Mouse (Mus musculus) forebrain, embryonic 11.5 days (tissue): ENCODE measurements around the gene Fhit. TPM values are rescaled to one million over a fixed set of nuclear protein-coding genes. Genes with fewer than 3 reads are reported as not detected.

Source experiments
- ATAC-seq: fragments of 200-750 bp; cut with Nextera tagmentation; replicated peaks from 2 replicates; pipeline ENCODE4 v1.8.0; 2017; ENCODE audit warnings: moderate TSS enrichment; ENCODE audit not compliant: low FRiP score
- DNase-seq: peaks from one replicate; pipeline ENCODE4 v3.0.0-alpha.2; 2017; ENCODE audit warnings: low spot score
- H3K27ac ChIP-seq: fragments of 300-500 bp; sonication (generic); 2 replicates; pipeline ENCODE4 v1.5.1; 2014; ENCODE audit warnings: low read depth, low read length
- H3K27me3 ChIP-seq: fragments of 300-500 bp; sonication (generic); 2 replicates; pipeline ENCODE4 v1.6.1; 2014; ENCODE audit warnings: mild to moderate bottlenecking, low read length, mixed read lengths; ENCODE audit not compliant: control insufficient read depth, insufficient read depth
- H3K36me3 ChIP-seq: fragments of 300-500 bp; sonication (generic); 2 replicates; pipeline ENCODE4 v1.6.1; 2014; ENCODE audit warnings: mild to moderate bottlenecking, low read length, moderate library complexity, mixed read lengths; ENCODE audit not compliant: control insufficient read depth, insufficient read depth
- H3K4me1 ChIP-seq: fragments of 300-500 bp; sonication (generic); replicated peaks from 2 replicates; pipeline ENCODE4 v1.6.1; 2014; ENCODE audit warnings: low read length, mixed read lengths; ENCODE audit not compliant: control insufficient read depth, insufficient read depth
- H3K4me2 ChIP-seq: fragments of 300-500 bp; sonication (generic); 2 replicates; pipeline ENCODE4 v1.6.1; 2014; ENCODE audit warnings: low read depth, mild to moderate bottlenecking, low read length, moderate library complexity, mixed read lengths; ENCODE audit not compliant: severe bottlenecking
- H3K4me3 ChIP-seq: fragments of 300-500 bp; sonication (generic); 2 replicates; pipeline ENCODE4 v1.5.1; 2014; ENCODE audit warnings: low read depth, low read length
- H3K9ac ChIP-seq: fragments of 300-500 bp; sonication (generic); 2 replicates; pipeline ENCODE4 v1.6.1; 2014; ENCODE audit warnings: low read length
- H3K9me3 ChIP-seq: fragments of 300-500 bp; sonication (generic); 2 replicates; pipeline ENCODE4 v1.6.1; 2016; ENCODE audit warnings: low read length, mixed read lengths; ENCODE audit not compliant: control insufficient read depth
- WGBS: fragments of 180-500 bp; shearing (Covaris S2); extraction: QIAGEN DNeasy Blood & Tissue Kit; methylation state at CpG from one replicate; pipeline ENCODE4 v1.1.7; 2014; 5-methylcytosine and 5-hydroxymethylcytosine counted together
- polyA plus RNA-seq: library from polyadenylated mRNA; unstranded; fragments of >200 nt; fragmentation: Nextera tagmentation; extraction: Ambion mirVana; gene quantifications from 2 replicates; pipeline ENCODE4 v1.2.1, GENCODE M21; 2014

Fhit gene
- polyA plus RNA-seq, 1 experiment from 2014 or later: 2.2 TPM

DNA sequence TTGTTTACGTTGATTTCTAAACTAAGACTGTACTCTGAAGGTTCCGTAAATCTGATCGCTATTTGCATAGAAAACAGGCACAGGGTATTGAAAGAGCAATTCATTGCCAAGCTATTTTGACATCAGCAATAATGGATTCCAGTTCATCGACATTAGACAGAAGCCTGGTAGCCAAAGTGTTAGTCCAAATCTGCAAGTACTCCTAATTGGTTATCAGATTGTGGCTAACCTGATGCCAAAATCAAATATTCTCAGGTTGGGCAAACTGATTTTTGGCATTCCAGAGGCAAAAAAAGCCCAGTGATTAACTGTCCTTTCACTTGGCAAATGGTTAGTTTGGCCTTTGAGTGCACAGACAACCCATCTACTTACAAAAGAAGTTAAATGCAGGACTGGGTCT, 1573.9 kb downstream of the Fhit start:
- Histone ChIP-seq H3K36me3 (no peaks in the 10 kb centered on the region), H3K4me2 (no peak overlapping the region), H3K9ac (no peak overlapping the region), H3K9me3 (no peaks in the 10 kb centered on the region; the same call in 1 of the 2 replicates), H3K27ac (no peak overlapping the region), H3K4me1 (no peaks in the 10 kb centered on the region), H3K4me3 (no peak overlapping the region), H3K27me3 (no peaks in the 10 kb centered on the region)
- no peak for DNase-seq
- no peak for ATAC-seq
- WGBS: 86% methylated on average over 4 of the region's 4 CpGs

DNA sequence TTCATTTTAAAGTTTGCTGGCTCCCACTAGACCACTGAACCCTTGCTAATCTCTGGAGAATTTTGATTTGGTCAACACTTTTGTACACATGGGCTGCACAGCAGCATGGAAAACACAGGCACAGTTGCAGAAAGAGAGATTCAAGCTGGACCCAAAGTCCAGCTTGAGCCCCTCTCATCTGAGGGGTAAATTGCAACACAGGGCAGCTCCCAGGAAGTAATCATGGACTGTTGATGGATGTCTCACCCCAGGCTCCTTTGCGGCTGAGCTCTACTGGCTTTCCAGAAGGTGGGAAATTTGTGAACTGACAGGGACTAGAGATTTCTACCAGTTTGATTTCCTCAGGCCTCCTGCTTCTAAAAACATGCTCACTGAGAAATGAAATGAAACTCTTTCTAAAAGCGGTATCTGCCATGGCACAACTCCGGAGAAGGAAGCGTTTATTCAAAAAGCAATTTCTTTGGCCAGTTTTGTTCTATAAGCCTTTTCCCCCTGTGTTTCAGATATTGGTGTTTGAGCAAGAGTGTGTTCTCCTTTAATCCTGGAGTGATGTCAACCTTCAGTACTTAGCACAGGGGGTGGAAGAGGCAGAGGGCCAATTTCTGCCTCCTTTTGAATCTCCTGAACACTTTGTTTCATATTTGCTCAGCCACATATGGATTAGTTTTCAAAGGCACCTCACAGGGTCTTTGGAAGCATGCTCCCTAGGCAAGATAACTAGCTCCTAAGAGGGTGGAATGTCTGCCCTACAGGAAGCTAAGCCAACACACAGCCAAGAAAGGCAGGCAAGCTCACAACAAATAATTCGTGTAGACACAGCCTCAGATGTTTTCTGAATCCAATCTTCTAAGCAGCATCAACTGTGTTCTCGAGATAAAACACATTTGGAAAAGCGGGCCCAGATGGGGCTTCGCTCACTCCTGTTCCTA, 1578.3 kb downstream of the Fhit start:
- no peak overlapping the region for H3K4me2 ChIP-seq
- H3K4me3 ChIP-seq: no peak overlapping the region
- no peaks in the 10 kb centered on the region for H3K36me3 ChIP-seq
- 87% methylated on average over 8 of the region's 8 CpGs for WGBS
- H3K27me3 ChIP-seq: no peaks in the 10 kb centered on the region
- H3K4me1 ChIP-seq: no peaks in the 10 kb centered on the region
- no peak for DNase-seq
- H3K9ac ChIP-seq: no peak overlapping the region
- no peak for ATAC-seq
- H3K27ac ChIP-seq: no peak overlapping the region
- H3K9me3 ChIP-seq: no peaks in the 10 kb centered on the region

DNA sequence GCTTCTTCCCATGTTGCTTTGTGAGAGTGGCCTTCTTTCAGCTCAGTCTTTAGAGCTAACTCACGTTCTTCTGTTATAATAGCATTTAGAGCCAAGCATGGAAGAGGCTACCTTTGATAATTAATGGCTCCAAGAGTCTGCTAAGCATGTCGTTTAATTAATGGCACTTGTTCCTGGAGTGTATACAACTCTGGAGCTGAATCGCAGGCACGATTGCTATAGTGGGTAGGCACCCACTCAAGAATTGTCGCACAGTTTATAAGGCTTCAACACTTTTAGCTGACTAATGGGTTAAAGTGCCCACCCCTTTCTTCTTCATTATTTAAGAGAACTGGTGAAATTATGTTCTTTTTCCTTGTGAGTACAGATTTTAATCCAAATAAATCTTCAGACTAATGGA, 1605.5 kb downstream of the Fhit start:
- WGBS: 43% methylated on average over 5 of the region's 5 CpGs
- no peaks in the 10 kb centered on the region for H3K9me3 ChIP-seq
- H3K27ac ChIP-seq: no peak overlapping the region
- DNase-seq: no peak
- no peak overlapping the region for H3K4me3 ChIP-seq
- H3K4me2 ChIP-seq: no peak overlapping the region
- no peak overlapping the region for H3K9ac ChIP-seq
- peak; percentile 64 for ATAC-seq
- no peaks in the 10 kb centered on the region for H3K36me3 ChIP-seq
- H3K27me3 ChIP-seq: no peaks in the 10 kb centered on the region
- H3K4me1 ChIP-seq: no peaks in the 10 kb centered on the region

DNA sequence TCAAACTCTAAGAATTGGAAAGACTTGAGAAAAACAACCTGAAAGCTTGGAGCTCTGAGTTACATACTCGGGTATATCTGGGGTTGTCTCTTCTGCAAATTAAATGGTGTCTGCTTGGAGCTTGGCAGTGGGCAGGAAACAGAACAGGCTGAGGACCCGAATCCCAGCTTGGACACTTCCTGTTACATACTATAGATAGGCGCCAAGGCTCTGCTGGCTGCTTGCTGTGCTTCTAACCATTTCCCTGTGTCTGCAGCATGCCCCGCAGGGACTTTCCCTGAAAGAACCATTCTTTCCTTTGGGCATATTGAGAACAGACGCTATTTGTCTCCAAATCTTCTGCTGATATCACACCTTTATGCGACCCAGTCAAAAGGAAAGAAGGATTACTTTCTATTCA, 1606.0 kb downstream of the Fhit start:
- Histone ChIP-seq H3K9me3 (no peaks in the 10 kb centered on the region), H3K27me3 (no peaks in the 10 kb centered on the region), H3K4me1 (no peaks in the 10 kb centered on the region), H3K27ac (no peak overlapping the region), H3K4me3 (no peak overlapping the region), H3K36me3 (no peaks in the 10 kb centered on the region), H3K4me2 (no peak overlapping the region), H3K9ac (no peak overlapping the region)
- ATAC-seq (no peak; the same call in 1 of the 2 replicates), DNase-seq (peak; percentile 55)
- 49% methylated on average over 6 of the region's 6 CpGs for WGBS

DNA sequence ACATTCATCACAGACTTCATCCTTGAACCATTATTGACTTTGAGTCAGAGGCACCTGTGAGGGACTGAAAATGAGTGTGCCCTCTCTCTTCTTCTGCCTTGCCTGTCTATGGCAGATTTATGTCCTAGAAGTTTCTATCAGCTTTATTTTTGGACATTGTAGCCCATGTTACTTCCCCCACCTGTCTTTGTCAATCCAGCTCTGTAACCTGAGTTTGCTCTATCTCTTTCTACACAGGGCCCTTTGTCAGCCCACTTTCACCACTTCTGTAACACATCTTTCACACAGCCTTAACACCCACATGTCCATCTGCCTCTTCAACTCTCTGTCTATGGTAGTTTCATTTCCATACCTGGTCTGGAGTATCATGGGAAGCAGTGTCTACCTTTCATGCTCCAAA, 1609.7 kb downstream of the Fhit start:
- Histone ChIP-seq H3K4me3 (no peak overlapping the region), H3K9me3 (no peaks in the 10 kb centered on the region), H3K4me1 (no peaks in the 10 kb centered on the region), H3K27ac (no peak overlapping the region), H3K36me3 (no peaks in the 10 kb centered on the region), H3K9ac (no peak overlapping the region), H3K27me3 (no peaks in the 10 kb centered on the region), H3K4me2 (no peak overlapping the region)
- DNase-seq (no peak), ATAC-seq (no peak)

DNA sequence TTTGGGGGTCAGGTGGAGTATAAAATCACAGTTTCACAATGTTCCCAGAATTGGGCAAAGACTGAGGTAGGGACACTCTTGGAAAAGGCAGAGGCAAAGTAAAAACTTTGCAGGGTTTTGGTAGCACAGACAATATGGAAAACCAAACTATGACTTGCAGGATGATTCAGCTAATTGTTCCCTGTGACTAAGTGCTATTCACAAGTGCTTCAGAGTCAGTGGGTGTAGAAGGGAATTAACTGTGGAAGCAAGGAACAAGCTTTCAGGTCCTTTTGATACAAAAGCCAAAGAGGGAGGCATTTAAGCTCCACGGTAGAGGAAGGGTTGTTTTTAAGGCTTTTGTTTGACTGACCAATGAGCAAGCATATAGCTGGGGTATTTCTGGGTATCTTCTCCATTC, 1613.9 kb downstream of the Fhit start:
- ATAC-seq (no peak), DNase-seq (no peak)
- Histone ChIP-seq H3K27ac (no peak overlapping the region), H3K27me3 (no peaks in the 10 kb centered on the region), H3K36me3 (no peaks in the 10 kb centered on the region), H3K9ac (no peak overlapping the region), H3K4me2 (no peak overlapping the region), H3K4me3 (no peak overlapping the region), H3K9me3 (no peaks in the 10 kb centered on the region), H3K4me1 (no peaks in the 10 kb centered on the region)
- WGBS: 7% methylated on average over 1 of the region's 1 CpGs

DNA sequence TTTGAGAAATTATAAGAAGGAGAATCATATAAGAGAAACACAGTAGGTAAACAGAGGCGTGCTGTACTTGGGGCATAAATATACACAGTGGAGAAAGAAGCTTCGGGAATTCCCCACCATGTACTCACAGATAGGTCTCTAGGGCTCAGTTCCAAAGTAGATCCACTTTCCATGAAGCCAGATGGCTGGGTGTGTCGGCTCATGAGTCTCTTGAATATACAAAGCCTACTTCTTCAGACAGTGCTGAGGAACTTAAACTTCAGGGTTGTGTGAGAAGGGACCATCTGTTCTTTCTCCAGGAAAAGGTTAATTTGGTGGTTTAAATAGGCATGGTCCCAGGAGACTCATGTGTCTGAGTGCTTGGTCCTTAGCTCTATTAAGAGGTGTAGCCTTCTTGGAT, 1617.5 kb downstream of the Fhit start:
- Histone ChIP-seq H3K36me3 (no peaks in the 10 kb centered on the region), H3K9ac (no peak overlapping the region), H3K4me3 (no peak overlapping the region), H3K4me2 (no peak overlapping the region), H3K27me3 (no peaks in the 10 kb centered on the region), H3K4me1 (no peaks in the 10 kb centered on the region), H3K27ac (no peak overlapping the region), H3K9me3 (no peaks in the 10 kb centered on the region)
- 82% methylated on average over 3 of the region's 3 CpGs for WGBS
- no peak for DNase-seq
- no peak for ATAC-seq

DNA sequence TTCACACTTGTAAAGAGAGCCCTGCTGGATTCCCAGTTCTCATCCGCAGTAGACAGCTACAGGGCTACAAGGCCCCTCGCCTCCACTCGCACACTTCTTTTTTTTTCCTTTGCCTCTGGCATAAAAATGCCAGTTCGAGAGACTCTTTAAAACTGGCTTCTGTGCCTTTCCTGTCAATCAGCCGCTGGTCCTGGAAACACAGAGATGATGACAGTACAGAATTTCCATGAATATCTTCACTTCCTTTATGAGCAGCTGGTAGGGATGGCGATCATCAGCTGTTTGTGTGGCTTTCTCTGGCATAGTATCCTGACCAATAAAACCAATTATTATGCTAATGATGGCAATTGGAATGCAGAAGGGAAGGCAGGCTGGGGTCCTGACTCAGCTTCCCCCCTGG, 1626.3 kb downstream of the Fhit start:
- Histone ChIP-seq H3K9ac (no peak overlapping the region), H3K27ac (no peak overlapping the region), H3K27me3 (no peaks in the 10 kb centered on the region), H3K9me3 (no peaks in the 10 kb centered on the region), H3K4me1 (no peaks in the 10 kb centered on the region), H3K4me2 (no peak overlapping the region), H3K4me3 (no peak overlapping the region), H3K36me3 (no peaks in the 10 kb centered on the region)
- no peak for DNase-seq
- 69% methylated on average over 6 of the region's 6 CpGs for WGBS
- ATAC-seq: no peak

DNA sequence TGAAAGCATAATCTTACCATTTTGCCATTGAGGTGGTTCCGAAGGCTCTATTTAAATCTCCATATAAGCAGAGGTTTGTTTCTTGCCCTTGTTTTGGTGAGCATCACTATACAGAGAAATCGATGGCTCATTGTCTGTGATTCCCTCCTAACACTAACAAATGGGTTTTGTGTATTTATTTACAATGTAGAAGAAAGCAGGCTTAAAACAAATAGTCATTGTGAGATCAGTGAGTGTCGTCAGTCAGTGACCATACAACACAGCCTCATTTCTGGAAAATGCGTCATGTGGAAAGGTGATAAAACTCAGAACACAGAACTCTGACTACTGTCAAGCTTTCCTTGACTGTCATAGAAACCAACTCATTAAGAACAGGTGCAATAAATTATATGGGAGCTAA, 1632.6 kb downstream of the Fhit start:
- ATAC-seq (no peak), DNase-seq (no peak)
- H3K9me3 ChIP-seq: no peaks in the 10 kb centered on the region
- H3K27ac ChIP-seq: no peak overlapping the region
- no peak overlapping the region for H3K4me3 ChIP-seq
- 96% methylated on average over 4 of the region's 4 CpGs for WGBS
- H3K9ac ChIP-seq: no peak overlapping the region
- H3K36me3 ChIP-seq: no peaks in the 10 kb centered on the region
- no peaks in the 10 kb centered on the region for H3K27me3 ChIP-seq
- no peak overlapping the region for H3K4me2 ChIP-seq
- H3K4me1 ChIP-seq: no peaks in the 10 kb centered on the region
